Mouse (Mus musculus) lung, postnatal 36 days (tissue): ENCODE results near the gene Rbsn.

Experiments used
- DNase-seq: peaks from one replicate; pipeline ENCODE4 v3.0.0; 2022; ENCODE audit warnings: mixed read lengths

The Rbsn gene

GRCm38 (mm10) chr6:92214773-92215449 lies at the start of gene Rbsn:
Gene Rbsn, minus strand, starts transcription at chr6:92214925.
- peak; percentile 96 for DNase-seq

GRCm38 (mm10) chr6:92261162-92261843 lies 46.6 kb upstream of the Rbsn start:
- DNase-seq = no peak

- DNase-seq = no peak
Observed at GRCm38 (mm10) chr6:92255346-92255745, 40.6 kb upstream of the Rbsn start.

GRCm38 (mm10) chr6:92253253-92253870 lies 38.6 kb upstream of the Rbsn start:
- no peak for DNase-seq

GRCm38 (mm10) chr6:92247215-92247919 lies 32.6 kb upstream of the Rbsn start:
- no peak for DNase-seq

GRCm38 (mm10) chr6:92246335-92246734 lies 31.6 kb upstream of the Rbsn start:
- no peak for DNase-seq

- no peak for DNase-seq
Observed at GRCm38 (mm10) chr6:92244591-92244990, 29.9 kb upstream of the Rbsn start, which contains the start of gene Trh. Gene Trh, minus strand, starts transcription at chr6:92244650.

GRCm38 (mm10) chr6:92241178-92241906 lies 26.6 kb upstream of the Rbsn start:
- DNase-seq = peak; percentile 73

- DNase-seq = no peak
Observed at GRCm38 (mm10) chr6:92235036-92235435, 20.3 kb upstream of the Rbsn start.

- no peak for DNase-seq
Observed at GRCm38 (mm10) chr6:92231762-92232161, 17.0 kb upstream of the Rbsn start.

- DNase-seq = no peak
Observed at GRCm38 (mm10) chr6:92231356-92231755, 16.6 kb upstream of the Rbsn start.

GRCm38 (mm10) chr6:92229586-92229985 lies 14.9 kb upstream of the Rbsn start:
- DNase-seq = no peak

GRCm38 (mm10) chr6:92229103-92229502 lies 14.4 kb upstream of the Rbsn start:
- no peak for DNase-seq

GRCm38 (mm10) chr6:92224981-92225380 lies 10.3 kb upstream of the Rbsn start:
- no peak for DNase-seq

- DNase-seq = no peak
Observed at GRCm38 (mm10) chr6:92222021-92222420, 7.3 kb upstream of the Rbsn start.

- no peak for DNase-seq
Observed at GRCm38 (mm10) chr6:92221604-92222003, 6.9 kb upstream of the Rbsn start.

- peak; percentile 32 for DNase-seq
Observed at GRCm38 (mm10) chr6:92219445-92219844, 4.7 kb upstream of the Rbsn start.

GRCm38 (mm10) chr6:92214055-92214772 lies 511 bp downstream of the Rbsn start:
- DNase-seq = peak; percentile 15

- peak; percentile 25 for DNase-seq
Observed at GRCm38 (mm10) chr6:92199414-92199813, 15.3 kb downstream of the Rbsn start.

GRCm38 (mm10) chr6:92184178-92184577 lies 30.5 kb downstream of the Rbsn start:
- peak; percentile 8 for DNase-seq

GRCm38 (mm10) chr6:92183621-92184131 lies 31.0 kb downstream of the Rbsn start, which contains the start of gene Mrps25:
Gene Mrps25, minus strand, starts transcription at chr6:92184033.
- peak; percentile 76 for DNase-seq

- DNase-seq = no peak
Observed at GRCm38 (mm10) chr6:92176450-92176849, 38.3 kb downstream of the Rbsn start.
